Mouse (Mus musculus): ENCODE measurements around the gene Nek3.

DNA sequence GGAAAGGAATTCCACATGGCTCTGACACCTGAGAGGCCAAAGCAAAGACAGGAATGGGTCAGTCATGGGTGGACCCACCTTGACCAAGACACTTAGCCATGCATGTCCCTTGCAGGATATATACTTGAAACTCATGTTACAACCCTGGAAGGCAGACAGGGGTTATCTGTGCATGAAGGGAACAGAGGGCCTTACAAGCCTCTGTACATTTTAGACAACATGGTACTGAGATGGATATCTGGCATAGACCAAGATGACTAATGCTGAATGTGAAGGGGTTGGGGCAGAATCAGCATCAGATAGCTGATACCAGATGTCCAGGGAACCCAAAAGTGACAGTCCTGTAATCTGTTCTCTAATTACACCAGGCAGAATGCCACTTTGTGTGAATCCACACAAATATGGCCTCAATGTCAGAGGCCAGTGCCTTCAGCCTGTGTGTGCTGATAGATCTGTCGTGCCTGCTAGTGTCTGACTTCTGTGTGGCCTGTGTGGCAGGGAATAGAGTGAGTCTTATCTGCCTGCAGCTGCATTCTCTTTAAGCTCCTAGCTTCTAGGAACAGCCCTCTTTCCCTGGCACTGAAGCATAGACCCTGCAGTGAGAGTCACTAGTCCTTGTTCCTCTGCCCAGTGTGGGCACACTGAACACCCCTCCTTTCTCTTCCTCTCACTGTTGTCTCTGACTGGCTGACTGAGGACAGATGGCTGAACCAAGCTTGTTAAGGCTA is 22.3 kb downstream of the Nek3 start:
- no peak for TF ChIP-seq CTCF (IDR thresholded peaks at IDR 0.05; ENCODE audit: low read depth, low read length)
- TF ChIP-seq POLR2A (IDR thresholded peaks at IDR 0.05; ENCODE audit: insufficient read depth, low read length), result no peak

All from ES-Bruce4 (cell line).